Mouse (Mus musculus): Measurements from ENCODE around the gene Prdx2.

The Prdx2 gene

GRCm38 (mm10) chr8:84969241-84970134 is at the start of gene Prdx2, which contains the start of the genes Gm49661 and Rnaseh2a:
Gene Prdx2 (plus strand): TSS chr8:84969587.
Gene Gm49661 (minus strand): TSS chr8:84969433.
Gene Rnaseh2a (minus strand): TSS chr8:84969767.
- peak; percentile 90 to 92 for DNase-seq

DNA sequence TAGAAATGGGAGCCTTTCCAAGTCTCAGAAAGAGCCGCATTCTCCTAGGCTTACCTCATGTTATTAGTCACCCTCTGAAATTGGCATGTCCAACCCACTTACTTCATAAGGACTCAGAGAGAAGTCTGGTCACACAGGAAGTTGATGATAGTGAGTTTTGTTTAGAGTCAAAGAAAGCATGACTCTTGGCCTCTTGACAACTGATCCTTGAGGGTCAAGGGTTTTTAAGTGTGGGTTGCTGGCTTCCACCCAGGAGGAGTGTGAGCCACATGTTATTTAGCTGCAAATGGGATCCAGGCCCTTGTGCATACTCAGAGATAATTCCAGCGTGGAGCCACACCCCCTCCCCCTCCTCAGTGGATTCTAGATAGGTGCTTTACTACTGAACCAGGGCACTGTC is 47.8 kb upstream of the Prdx2 start:
- DNase-seq = no peak

DNA sequence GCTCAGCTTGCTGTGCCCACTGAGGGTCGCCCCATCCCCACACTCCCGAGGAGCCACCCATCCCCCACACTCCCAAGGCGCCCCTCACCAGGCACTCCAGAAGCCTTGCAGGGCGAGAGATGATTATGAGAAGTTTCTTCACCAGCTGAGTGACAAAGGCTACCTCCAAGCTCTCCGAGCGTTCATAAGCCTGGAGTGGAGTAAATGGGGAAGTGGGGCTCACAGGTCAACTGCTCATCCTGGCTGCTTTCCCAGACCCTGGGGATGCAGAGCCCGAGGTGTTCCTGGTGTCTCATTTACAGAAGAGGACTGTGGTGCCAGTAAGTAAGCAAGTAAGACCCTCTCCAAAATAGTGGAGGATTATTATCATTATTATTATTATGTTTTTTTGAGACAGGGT is 43.8 kb upstream of the Prdx2 start:
- DNase-seq = no peak

- DNase-seq = no peak
Measured at GRCm38 (mm10) chr8:84927513-84927912, 41.9 kb upstream of the Prdx2 start.

GRCm38 (mm10) chr8:84928456-84929306 is 40.7 kb upstream of the Prdx2 start:
- peak; percentile 90 to 92 for DNase-seq

GRCm38 (mm10) chr8:84930582-84930981 is 38.8 kb upstream of the Prdx2 start:
- no peak for DNase-seq

DNA sequence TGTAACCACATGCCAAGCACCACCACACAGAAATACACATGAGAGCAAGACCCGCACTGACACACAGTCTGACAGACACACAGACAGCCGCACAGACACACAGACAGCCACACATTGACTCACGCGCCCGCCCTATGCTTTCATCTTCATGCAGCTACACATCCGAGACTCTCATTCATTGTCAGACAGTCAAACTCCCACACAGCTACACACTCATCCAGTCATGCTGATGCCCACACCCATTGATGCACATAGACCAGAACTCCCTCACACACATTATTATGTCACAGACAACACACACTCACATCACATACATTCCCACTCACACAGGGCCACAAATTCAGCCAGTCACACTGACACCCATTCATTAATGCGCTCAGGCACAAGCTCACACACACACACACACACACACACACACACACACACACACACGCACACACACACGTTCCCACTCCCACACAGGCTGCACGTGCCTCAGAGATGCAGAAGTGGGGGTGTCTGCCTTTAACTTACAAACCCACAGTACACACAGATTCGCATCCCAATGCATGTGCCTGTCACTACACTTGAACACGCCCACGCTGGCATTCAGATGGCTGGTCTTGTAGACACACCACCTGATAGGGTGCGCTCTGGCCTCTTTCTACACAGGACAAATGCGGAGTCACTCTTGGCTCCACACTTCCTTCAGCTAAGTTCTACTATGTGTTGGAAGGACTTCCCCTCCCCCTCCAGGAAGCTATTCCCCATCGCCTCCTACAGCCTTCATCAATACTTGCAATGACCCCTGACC is 35.4 kb upstream of the Prdx2 start:
- DNase-seq = no peak

GRCm38 (mm10) chr8:84934860-84935259 is 34.5 kb upstream of the Prdx2 start:
- peak; percentile 83 to 88 for DNase-seq

DNA sequence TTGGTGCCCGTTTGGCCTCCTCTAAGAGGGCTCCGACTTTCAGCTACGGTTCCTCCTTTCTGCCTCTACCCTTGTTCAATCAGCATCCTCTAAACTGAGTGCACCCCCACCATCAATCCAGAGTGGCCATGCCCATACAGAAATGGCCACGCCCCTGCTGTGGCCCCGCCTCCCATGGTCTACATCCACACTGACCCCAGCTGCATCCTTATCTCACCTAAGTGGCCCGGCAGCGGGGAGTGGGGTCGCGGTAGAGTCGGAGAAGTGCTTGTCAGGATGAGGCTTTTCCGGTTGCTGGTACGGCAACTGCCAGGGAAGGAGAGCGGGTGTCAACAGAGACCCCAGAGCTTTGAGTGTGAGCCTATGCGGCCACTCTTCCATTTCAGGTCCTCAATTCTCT is 33.9 kb upstream of the Prdx2 start:
- peak; percentile 54 to 62 for DNase-seq

DNA sequence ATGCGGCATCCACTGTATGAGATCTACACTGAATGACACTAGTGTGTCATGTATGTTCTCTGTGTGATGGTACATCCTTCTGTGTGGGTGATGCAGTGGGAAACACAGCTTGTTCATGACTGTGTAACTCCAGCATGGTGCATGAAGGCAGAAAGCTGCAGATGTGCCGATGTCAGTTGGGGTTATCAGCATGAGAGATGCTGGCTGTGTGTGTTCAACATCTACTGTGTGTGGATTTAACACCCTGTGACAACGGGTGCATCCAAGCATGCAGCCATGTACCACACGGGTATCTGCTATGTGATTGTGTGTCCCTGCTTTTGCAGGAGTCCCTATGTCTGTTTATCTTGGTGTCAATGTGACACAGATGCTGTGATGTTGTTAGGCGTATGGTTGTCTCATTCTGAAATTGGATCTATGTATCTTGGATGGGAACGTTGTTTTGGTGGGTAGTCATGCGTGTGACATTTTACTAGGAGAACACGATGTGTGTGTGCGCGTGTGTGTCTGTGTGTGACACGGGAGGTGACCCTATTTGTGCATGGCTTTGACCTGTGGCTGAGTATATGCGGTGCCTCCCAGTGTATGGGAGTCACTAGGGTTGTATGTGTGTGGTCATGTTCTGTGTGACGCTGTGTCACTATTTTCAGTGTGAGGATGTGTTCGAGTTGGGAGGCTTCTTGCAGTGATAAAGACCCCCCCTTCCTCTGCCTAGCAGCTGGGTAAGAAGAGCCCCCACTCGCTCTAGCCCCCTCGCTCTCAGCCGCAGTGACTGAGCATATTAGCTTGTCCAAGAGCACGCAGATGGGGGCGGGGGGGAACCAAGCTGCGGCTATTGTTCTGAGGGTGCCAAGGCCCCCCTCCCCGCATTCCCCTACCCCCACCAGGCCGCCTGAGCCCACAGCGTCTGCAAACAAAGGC is 33.1 kb upstream of the Prdx2 start:
- peak; percentile 68 to 71 for DNase-seq

- DNase-seq = peak; percentile 96
Measured at GRCm38 (mm10) chr8:84936962-84937546, 32.3 kb upstream of the Prdx2 start, which contains the start of gene Mast1. Gene Mast1 (minus strand): TSS chr8:84937359.

DNA sequence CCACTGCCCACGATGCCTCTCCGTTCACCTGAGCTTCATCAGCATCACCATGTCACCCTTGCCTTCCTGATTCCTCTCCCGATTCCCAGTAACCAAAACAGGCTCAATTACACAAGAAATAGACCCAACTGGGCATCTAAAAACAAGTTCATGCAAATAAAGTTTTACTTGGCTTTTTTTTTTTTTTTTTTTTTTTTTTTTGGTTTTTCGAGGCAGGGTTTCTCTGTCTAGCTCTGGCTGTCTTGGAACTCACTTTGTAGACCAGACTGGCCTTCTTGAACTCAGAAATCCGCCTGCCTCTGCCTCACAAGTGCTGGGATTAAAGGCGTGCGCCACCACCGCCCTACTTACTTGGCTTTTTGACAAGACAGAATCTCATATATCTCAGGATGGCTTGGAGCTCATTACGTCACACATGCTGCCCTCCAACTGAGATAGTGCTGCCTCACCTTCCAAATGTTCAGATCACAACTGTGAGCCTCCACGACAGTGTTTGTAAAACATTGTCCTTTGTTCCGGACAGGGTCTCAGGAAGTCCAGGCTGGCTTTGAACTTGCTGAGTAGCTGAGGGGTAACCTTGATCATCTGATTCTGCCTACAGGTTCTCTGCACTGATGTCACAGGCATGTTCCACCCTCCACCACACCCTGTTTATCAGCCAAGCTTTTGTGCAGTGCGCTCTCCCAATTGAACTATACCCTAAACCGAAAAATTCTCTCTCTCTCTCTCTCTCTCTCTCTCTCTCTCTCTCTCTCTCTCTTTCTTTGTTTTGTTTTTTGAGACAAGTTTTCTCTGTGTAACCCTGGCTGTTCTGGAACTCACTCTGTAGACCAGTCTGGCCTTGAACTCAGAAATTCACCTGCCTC is 31.5 kb upstream of the Prdx2 start:
- no peak for DNase-seq

DNA sequence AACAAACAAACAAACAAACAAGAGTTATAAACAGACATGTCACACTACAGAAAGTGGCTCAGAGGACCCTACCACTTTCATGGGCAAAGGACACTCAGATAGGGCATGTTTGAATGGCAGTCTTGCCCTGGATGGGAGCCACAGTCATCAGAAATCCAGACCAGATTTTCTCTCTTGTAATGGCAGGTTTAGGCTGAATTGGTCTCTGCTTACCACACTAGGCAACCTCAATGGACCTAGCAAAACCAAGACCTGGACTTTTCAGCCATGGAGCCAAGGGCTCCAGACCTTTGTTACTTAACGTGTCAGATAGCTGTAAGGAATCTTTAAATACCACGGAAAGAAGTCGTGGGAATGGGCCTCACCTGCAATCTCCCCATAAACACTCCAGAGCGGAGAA is 25.7 kb upstream of the Prdx2 start:
- peak; percentile 36 to 59 for DNase-seq

DNA sequence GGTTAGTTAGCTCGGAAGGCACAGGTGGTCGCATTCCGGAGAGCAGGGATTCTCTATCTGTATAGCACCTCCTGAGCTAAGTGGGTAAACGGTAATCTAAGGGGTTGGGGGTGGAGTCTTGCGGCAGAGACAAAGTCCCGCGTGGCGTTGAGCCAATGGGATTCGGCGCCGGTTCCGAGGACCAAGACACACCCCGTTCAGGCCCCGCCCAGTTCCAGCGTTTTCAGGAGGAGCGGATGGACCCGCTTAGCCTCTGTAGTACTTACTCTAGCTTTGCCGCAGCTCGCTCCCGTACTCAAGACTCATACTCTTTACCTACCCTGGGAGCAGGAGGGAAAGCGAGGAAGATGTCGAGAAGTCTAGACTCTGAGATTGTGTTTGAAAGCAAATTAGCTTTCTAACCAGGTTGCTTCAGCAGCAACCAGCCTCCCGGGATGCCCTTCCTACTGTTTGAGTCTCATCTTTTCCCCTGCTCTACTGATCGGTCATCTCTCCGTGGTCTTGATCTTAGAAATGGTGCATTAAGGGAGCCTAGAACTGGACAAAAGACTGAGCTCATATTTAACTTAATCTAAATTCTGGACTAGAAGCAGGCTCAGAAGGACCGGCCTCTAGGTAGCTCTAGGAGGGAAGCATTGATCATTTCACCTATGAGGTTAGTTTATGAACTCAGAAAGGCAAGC is 24.8 kb upstream of the Prdx2 start:
- peak; percentile 80 for DNase-seq

DNA sequence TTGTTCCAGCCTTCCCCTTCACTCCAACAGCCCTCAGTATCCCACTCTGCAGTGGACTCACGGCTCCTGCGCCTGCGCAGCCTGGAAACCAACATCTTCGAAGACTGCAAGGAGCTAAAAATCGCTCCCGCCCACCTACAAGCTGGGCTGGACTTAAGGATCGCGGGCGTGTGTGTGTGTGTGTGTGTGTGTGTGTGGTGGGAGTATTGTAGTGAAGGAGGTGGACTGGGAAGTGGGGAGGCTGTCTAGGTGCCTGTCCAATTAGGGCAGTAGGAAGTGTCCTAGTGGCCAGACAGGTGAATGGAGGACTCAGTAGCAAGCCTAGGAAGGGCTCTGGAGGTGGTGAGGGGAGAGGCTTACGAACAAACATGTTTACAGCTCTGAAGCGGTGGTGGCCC is 24.2 kb upstream of the Prdx2 start:
- peak; percentile 64 to 68 for DNase-seq

- DNase-seq = peak; percentile 83 to 88
Measured at GRCm38 (mm10) chr8:84945633-84946527, 23.5 kb upstream of the Prdx2 start.

- peak; percentile 83 to 85 for DNase-seq
Measured at GRCm38 (mm10) chr8:84946528-84947240, 22.7 kb upstream of the Prdx2 start, which contains the start of gene Rtbdn. Gene Rtbdn (plus strand): TSS chr8:84946991.

DNA sequence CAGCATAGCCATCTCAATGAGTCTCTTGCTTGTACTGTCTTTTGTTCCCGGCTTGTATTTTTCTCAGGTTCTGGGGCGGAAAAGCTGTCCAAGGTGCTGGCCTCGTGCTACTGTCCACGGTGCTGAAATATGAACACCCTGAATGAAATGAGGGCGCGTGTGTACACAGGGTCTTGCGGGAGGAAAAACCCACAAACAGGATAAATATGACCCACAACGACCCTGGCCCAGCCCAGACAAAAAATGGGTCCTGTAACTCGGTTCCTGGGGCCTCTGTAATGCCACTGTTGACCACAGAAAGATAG is 22.2 kb upstream of the Prdx2 start:
- DNase-seq = peak in 1 of 2 experiments; percentile 8

Data from cerebellum, postnatal 10 days (tissue).